Mouse (Mus musculus) frontal cortex, postnatal 10 days (tissue): ENCODE results near the gene Asphd2.

Experiments used
- DNase-seq, 2 experiments: peaks; one replicate each; pipeline ENCODE4 v3.0.0; 2022; ENCODE audit warnings: low spot score in 2 of 2, mixed read lengths in 1 of 2

Gene Asphd2

DNA sequence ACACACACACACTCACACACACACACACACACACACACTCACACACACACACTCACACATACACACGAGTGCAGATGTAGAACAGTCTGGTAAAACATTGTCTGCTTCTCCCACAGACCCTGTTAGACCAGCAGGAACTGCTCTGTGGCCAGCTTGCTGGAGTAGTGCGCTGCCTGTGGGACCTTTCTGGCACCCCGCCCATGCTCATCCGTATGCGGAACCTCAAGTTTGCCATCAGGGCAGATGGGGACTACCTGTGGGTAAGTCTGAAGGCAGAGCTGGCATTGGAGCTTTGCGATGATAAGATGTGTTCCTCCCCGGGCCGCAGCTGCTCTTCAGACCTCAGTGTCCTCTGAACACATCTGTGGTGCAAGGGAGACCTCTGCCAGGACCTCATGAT, 45.5 kb downstream of the Asphd2 start:
- no peak for DNase-seq

DNA sequence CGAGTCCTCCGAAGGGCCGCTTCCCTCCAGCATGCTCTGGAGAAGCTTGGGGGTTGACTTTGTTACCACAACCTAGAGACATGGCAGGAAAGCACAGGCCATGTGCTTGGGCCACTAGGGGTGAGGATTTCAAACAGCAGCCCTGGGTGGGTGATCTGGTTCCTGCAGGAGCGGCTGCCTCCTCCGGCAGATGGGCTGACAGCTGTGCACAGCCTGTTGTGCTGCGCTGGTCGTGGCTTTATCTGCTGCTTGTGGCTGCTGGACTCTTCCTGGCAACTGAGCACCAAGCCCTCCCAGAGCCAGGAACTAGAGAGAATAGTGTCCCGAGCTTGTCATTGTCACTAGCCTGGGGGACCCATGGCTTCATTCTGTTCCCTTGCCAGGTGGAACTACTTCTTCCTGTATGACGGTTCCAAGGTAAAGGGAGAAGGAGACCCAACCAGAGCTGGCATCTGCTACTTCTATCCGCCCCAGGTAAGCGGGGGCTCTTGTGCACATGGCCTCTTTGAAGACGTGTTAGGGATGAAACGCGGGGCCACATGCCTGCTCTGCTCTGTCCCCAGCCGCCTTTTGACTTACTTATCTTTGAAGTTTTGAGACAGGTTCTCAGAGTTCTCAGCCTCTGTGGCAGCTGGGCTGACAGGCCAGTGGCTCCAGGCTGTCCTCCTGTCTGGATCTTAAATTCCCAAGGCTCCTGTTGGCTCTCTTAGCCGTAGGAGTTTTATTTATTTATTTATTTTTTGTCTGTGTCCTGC, 48.3 kb downstream of the Asphd2 start:
- DNase-seq = no peak

DNA sequence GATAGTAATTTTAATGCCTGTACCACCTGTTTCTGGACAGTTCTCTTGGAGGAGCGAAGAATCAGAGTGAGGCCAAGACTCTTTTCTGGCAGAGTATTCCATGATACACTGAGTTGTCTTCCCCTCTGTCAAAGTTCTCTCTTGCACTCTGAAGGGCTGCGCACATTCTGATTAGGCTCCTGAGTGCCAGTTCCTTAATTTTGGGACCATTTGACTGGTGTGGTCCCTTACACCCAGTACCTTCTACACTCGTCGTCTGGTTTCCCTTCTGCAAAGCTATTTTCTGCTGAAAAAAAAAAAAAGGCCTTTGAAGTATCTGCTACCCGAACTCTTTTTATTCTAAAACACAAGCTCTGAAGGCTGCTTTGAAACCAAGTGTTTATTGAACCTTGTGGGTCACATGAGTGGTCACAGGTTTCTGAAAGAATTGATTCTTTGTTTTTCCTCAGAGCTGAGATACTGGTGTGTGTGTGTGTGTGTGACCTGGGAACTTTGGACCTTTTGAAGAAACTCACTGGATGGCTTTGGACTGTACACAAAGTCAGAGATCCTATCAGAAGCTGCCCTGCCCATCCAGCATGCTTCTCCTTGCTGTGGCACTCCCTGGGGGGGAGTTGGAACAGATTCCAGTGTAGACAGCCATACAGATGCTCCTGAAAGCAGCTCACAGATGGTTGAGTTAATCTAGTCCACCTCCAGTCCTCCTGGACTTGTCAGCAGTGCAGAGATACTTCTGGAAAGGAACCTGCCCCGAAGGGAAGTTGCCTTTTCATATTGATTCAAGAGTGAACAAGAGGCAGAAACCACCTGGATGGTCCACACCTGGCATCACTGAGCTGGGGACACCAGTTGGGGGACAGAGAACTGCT, 50.3 kb downstream of the Asphd2 start:
- peak in 1 of 2 experiments; percentile 64 for DNase-seq

DNA sequence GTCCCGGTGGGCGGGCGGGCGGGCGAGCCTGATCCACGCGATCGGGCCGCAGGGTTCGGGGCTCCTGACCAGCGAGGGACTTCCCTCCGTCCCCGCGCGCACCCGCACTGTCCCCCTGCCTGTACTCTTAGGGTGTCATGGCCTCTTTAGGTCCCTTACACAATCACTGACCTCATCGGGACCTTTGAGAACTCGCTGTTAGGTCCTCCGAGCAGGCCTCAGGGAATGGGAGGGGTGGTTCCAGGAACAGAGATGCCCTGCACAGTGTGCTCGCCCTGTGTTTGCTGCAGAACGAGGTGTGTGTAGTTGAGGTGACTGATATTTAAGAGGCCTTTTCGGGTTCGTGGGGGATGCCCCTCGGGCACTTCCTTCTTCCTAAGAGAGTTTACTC, 51.5 kb downstream of the Asphd2 start:
- DNase-seq = no peak

DNA sequence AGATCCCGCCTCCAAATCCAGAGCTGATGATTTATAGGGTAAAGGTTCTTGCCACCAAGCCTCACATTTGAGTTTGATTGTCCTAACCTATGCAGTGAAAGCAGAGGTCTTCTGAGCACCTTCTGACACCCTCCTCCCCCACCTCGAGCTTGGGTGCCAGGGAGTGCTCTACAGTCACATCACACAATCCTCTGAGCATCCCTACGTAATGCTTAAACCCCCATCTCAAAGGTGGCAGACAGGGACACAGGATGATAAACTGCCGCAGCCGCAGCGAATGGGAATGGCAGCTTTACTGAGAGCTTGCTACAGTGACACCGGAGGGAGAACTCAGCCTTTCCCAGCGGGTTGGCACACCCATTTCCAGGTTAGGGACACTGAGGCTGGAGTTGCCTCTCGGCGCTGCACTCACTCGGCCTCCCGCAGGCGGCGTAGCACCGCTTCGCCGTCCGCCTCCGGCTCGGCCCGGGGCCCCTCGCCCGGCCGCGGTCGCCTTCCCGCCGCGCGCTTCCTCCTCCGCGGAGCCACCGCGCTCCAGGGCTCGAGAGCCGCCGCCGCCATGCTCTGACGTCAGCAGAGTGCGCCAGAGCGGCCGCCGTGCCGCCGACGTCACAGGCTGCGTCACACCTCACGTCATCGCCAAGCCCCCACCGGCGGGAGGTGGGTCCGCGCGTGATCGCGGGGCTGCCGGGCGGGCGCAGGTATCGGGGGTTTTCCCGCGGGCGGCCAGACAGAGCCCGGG, 52.0 kb downstream of the Asphd2 start, which contains the start of the genes Srrd and Hps4:
Srrd (minus strand) TSS at position 578 of the 742 bp plus-strand sequence.
Hps4 (plus strand) TSS at position 621 of the 742 bp plus-strand sequence.
- DNase-seq = peak; percentile 72 to 90

DNA sequence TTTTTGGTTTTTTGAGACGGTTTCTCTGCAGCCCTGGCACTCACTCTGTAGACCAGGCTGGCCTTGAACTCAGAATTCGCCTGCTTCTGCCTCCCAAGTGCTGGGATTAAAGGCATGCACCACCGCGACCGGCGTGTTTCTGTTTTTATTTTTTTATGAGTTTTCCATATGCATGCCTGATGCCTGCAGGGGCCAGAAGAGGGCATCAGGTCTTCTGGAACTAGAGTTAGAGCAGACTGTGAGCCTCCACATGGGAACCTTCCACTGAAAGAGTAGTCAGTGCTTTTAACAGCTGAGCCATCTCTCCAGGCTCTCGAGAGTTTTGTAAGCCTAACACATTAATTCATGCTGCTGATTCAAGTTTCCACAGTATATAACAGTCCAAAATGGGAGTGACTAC, 55.5 kb downstream of the Asphd2 start:
- no peak for DNase-seq

DNA sequence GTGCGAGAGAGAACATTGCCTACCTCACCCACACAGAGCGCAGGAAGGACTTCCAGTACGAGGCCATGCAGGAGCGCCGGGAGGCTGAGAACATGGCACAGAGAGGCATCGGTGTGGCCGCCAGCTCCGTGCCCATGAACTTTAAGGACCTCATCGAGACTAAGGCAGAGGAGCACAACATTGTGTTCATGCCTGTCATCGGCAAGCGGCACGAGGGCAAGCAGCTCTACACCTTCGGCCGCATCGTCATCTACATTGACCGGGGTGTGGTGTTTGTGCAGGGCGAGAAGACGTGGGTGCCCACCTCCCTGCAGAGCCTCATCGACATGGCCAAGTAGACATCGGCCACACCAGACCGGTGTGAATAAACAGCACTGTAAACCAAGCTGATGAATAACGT, 57.7 kb downstream of the Asphd2 start:
- DNase-seq = no peak

DNA sequence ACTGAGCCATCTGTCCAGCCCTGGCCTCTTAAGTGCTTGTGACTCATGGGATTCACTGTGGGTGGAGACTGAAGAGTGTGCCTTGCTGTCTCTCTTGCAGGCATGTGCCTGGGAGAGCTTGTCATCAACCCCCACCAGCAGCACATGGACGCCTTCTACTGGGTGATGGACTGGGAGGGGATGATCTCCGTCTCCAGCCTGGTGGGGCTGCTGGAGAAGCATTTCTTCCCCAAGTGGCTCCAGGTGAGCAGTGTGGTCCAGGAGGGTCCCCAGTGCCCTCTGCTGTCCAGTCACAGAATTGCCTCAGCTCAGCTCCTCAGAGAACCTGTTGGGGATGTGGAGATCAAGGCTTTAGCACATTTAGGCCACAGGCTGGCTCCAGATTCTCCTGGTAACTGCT, 59.2 kb downstream of the Asphd2 start:
- DNase-seq = no peak
